Mouse (Mus musculus): ENCODE measurements around the gene Cidec.

- TF ChIP-seq GATA1 (IDR thresholded peaks at IDR 0.05; ENCODE audit: borderline replicate concordance, low read length): no peak
- no peak for TF ChIP-seq FLI1 (IDR thresholded peaks at IDR 0.05; ENCODE audit: low read length)
Measured at GRCm38 (mm10) chr6:113429965-113430364, 5.6 kb downstream of the Cidec start.

Measured in megakaryocyte, embryonic 14.5 days (primary cell).